Mouse (Mus musculus) 416B (cell line): ENCODE measurements around the gene Scrn3.

Source experiments
- DNase-seq: peaks from one replicate; pipeline ENCODE4 v3.0.0; 2011; ENCODE audit warnings: low read depth

Gene Scrn3

GRCm38 (mm10) chr2:73312152-73313116 lies at the start of gene Scrn3, which contains the start of gene Cir1:
TSS of gene Scrn3 (plus strand) at chr2:73312601.
TSS of gene Cir1 (minus strand) at chr2:73312701.
- peak; percentile 99 for DNase-seq

- DNase-seq, result no peak
These were observed 49.1 kb upstream of the Scrn3 start for GRCm38 (mm10) chr2:73263172-73263765.

GRCm38 (mm10) chr2:73263794-73264610 lies 48.4 kb upstream of the Scrn3 start:
- no peak for DNase-seq

GRCm38 (mm10) chr2:73264611-73265195 lies 47.7 kb upstream of the Scrn3 start:
- no peak for DNase-seq

GRCm38 (mm10) chr2:73266011-73266410 lies 46.4 kb upstream of the Scrn3 start:
- DNase-seq, result peak; percentile 50

- DNase-seq, result no peak
These were observed 45.8 kb upstream of the Scrn3 start for GRCm38 (mm10) chr2:73266623-73267022.

- no peak for DNase-seq
These were observed 45.2 kb upstream of the Scrn3 start for GRCm38 (mm10) chr2:73267231-73267630.

GRCm38 (mm10) chr2:73267818-73268217 lies 44.6 kb upstream of the Scrn3 start:
- DNase-seq, result no peak

- DNase-seq, result no peak
These were observed 44.1 kb upstream of the Scrn3 start for GRCm38 (mm10) chr2:73268281-73268680.

- no peak for DNase-seq
These were observed 43.5 kb upstream of the Scrn3 start for GRCm38 (mm10) chr2:73268836-73269395.

GRCm38 (mm10) chr2:73269666-73270065 lies 42.7 kb upstream of the Scrn3 start:
- DNase-seq, result no peak

- no peak for DNase-seq
These were observed 42.3 kb upstream of the Scrn3 start for GRCm38 (mm10) chr2:73270071-73270592.

GRCm38 (mm10) chr2:73270593-73271458 lies 41.6 kb upstream of the Scrn3 start:
- DNase-seq, result no peak

GRCm38 (mm10) chr2:73271459-73272161 lies 40.8 kb upstream of the Scrn3 start, which contains the start of gene Sp9:
TSS of gene Sp9 (plus strand) at chr2:73271925.
- no peak for DNase-seq

GRCm38 (mm10) chr2:73272351-73273248 lies 39.8 kb upstream of the Scrn3 start:
- no peak for DNase-seq

GRCm38 (mm10) chr2:73273249-73274118 lies 38.9 kb upstream of the Scrn3 start:
- DNase-seq, result no peak

GRCm38 (mm10) chr2:73274119-73274920 lies 38.1 kb upstream of the Scrn3 start:
- DNase-seq, result no peak
